Mouse (Mus musculus): Measurements from ENCODE around the gene Tap2.

DNA sequence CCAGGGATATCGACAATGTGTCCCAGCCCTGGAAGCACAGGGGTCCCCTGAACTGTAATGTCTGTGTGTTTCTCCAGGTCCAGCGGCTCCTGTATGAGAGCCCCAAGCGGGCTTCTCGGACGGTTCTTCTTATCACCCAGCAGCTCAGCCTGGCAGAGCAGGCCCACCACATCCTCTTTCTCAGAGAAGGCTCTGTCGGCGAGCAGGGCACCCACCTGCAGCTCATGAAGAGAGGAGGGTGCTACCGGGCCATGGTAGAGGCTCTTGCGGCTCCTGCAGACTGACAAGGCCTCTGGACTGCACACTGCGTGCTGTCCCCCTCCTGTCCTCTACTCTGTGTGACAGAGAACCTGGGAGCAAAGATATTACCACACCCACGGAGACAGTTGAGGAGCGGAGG lies 6.8 kb upstream of the Tap2 start:
- TF ChIP-seq POLR2A (IDR thresholded peaks at IDR 0.05; ENCODE audit: borderline replicate concordance, extremely low read depth, insufficient read depth, insufficient read length, poor library complexity, severe bottlenecking) (no peak), CTCF (IDR thresholded peaks at IDR 0.05; ENCODE audit: borderline replicate concordance, extremely low read depth, insufficient read depth, insufficient read length) (no peak)

All from brain, embryonic 14.5 days (tissue).